Mouse (Mus musculus): ENCODE data around the gene Vmn2r29. TPM values are rescaled to one million over a fixed set of nuclear protein-coding genes. Genes with fewer than 3 reads are reported as not detected.
"Not testable (repeated sequence)": the region's sequence is repeated elsewhere in the genome, so short reads cannot be mapped to it uniquely, and the experiment has no call there.

Vmn2r29 gene
- 0.26 and 0.89 TPM in 2 replicates for polyA plus RNA-seq (2012; rRNA removed)

DNA sequence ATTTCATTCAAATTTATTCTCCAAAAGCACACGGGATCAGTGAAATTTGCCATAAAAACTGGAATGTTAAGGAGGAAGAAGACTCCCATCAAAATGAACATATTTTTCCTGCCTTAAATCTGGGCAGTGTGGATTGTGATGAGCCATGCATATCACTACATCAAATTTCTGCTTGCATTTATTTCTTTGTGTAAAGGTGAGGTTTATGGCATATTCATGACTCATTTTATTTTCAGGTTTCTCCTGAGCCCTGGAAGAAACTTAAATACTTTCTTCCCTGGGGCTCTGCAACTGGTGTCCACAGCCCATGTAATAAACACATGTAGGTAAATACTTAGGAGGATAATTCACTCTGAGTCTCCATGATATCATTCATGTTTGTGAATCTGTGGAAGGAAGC, at the start of gene Vmn2r29:
Vmn2r29 (minus strand) TSS at position 101 of the 400 bp plus-strand sequence.
- not testable (repeated sequence) for DNase-seq (ENCODE audit: low read depth)

DNA sequence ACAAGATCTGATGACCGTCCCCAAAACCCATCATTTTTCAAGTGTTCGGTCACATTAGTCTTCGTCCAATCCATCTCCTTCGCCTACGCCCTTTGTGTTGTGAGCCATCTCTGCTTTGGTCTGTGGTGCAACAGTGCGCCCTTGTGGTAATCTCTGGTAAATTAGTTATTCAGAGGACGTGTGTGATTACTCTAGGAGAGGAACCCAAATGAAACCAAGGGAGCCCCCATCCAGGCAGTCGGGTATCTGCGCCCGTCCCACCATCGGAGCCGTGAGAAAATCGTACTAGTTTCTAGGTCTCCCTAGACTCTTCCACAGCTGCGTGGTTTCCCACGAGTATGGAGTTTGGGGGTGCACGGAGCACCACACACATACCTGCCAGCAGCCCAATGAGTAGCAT, 48.5 kb upstream of the Vmn2r29 start:
- DNase-seq (ENCODE audit: low read depth) = no peak

DNA sequence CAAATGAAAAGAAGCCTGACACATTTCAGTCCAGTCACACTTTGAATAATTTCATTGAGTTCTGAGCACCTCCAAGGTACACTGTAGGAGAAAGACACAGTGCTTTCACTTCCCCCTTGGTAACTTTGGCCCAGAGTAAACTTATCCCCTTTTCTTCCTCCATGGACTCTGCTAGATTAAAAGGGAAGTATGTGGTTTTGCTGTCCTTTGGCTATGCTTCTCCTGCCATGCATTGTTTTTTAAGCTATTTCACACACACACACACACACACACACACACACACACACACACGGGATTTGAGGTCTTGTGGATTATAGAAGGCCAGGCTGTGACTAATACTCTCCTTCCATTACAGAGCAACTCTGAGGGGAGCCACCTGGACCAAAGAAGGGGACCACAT, 34.3 kb upstream of the Vmn2r29 start:
- no peak for DNase-seq (ENCODE audit: low read depth)

DNA sequence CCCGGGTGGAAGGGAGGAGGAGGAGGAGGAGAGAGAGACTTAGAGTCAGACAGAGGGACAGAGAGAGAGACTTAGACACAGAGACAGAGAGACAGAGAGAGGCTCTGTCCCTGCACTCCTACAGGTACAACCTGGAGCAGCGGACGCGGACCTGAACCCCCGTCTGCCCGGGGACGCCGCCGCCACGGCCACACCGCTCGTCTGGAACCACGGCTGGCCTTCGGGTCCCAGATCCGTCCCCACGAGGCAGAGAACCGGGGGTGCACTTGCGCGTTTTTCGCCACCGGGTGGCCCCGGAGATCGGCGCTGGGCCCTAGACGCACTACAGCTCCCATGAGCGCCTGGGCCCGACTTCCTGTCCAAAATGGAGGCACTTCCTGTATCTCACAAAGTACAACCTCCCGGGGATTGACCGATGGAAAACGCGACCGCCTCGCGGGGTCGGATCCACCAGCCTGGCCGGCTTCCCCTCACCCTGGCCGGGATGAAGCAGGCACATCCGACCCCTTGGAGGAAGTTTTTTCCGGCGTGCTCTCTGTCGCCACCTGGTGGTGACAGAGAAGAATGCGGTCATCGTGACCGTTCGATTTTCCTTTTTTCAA, 30.9 kb upstream of the Vmn2r29 start, which contains the start of gene Gm45844:
Gm45844 (minus strand) TSS at position 324 of the 602 bp plus-strand sequence.
- DNase-seq (ENCODE audit: low read depth) = not testable (repeated sequence)

DNA sequence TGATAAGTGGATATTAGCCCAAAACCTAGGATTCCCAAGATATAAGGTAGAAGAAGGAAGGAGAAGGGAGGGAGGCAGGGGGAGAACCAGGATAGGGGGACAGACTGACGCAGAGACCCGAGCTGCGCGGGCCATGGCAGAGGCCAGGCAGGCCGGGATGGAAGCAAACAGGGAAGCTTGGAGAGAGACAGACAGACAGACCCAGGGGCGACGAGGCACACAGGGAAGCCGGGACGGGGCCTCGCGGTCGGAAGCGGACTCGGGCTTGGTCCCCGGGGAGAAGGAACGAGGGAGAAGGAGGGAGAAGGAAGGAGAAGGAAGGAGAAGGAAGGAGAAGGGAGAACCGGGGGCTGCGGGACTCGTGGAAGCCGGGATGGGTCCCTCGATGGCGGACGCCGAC, 30.4 kb upstream of the Vmn2r29 start:
- not testable (repeated sequence) for DNase-seq (ENCODE audit: low read depth)

DNA sequence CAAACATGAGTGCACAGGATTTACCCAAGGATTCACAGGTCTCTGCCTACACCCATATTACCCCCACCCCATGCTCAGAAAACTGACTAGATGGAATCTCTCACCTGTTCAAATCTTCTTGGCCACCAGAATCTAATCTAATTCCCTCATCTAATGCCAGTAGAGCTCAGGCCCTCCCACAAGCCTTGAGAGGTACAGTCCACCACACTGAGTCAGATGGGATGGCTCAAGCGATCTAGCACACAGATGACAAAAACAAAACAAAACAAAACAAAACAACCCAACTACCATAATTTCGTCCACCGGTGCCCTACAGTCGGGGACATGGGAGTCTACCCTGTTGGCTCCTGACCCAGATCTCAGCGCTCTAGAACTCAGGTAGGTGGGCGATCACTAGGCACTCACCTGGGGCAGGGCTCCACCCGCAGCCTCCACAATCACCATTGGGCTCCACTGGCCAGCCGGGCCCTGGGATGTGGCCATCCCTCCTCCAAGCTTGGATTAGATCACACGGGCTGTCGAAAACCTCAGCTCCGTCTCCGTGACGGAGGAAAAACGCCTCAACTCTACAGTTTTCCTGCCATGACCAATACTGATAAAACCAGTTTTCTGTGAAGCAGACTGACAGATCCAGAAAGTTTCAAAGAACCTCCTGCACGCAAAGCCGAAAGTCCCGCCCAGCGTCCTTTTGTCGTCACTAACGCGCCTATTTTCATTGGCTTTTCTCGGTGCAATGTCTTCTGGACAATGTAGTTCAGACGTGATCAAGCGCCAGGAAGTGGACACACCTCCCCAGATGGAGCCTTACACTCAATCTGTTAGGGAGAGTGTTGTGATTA, 37.6 kb downstream of the Vmn2r29 start, which contains the start of gene Zfp772:
Zfp772 (minus strand) TSS at position 686 of the 839 bp plus-strand sequence.
- DNase-seq (ENCODE audit: low read depth) = not testable (repeated sequence)

DNA sequence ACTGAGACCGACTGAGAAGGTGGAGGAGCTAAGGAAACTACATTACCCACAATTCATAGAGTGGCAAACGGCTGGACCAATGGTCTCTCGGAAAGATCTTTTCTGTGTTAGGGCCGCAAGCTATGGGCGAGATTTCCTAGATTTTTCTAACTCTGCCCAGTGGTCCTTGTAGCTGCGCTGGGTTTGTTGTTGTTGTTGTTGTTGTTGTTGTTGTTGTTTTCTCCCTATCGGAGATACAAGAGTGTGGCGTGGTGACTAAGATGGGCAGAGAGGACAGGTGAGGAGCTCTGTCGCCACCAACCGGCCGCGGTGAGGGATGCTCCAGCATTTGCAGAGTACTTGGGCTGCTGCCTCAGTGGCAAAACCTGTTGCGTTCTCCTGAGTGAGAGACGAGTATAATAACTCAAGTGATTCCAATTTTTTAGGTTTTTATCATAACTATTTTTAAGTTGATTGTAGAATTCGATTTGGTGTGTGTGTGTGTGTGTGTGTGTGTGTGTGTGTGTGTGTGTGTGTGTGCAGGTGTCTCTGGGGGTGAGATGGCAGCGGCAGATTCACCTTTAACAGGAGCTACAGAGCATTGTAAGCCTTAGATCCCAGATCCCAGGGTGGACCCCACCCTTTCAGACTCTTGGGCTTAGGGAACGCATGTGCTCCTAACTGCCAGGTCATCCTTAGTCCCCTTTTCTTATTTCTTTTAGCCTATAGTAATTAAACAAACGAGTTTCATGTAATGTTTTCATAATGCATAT, 58.8 kb downstream of the Vmn2r29 start:
- no peak for DNase-seq (ENCODE audit: low read depth)

DNA sequence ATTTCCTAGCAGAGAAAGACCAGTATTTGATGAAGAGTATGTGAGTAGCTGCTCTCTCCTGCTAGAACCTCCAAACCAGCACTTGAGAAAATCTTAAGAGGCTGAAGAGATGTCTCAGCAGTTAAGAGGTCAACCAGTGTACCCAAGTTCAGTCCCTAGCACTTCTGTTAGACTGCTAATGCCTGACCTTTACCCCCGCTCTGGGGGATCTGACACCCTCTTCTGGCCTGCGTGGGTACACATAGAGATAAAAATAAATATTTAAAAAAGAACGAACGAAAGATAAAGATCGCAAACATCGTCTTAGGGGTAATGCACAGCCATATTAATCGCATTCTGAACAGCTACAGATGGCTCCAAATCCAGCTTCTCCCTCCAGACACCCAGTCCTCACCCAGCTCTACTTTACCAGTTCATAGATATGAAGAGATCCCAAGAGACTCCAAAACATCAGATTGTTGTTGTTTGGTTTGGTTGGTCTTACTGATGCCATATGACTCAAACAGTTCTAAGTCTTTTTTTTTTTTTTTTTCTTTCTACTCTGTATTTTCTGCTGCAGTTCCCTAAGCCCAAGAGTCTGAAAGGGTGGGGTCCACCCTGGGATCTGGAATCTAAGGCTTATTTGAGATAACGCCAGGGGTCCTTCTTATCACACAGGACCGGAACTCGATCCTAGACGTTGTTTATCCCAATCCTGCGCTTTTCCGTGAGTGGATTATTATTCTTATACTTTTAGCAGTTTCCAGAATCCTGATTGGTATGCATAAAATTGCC, 59.5 kb downstream of the Vmn2r29 start:
- DNase-seq (ENCODE audit: low read depth) = no peak

DNA sequence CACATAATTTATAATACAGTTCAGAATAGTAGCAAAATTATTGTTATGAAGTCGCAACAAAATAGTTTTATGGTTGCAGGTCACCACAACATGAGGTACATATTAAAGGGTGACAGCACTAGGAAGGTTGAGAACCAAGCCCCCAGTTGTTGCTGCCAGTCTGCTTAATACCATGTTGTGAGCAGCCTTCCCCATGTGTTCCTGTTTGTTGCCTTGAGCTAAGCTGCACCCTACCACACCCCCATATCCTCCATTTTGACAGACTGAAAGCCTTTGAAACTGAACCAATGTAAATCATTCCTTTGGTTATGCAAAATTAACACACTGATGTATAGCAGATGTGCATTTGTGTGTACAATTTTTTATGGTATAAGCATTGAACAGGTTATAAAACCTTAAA, 61.2 kb downstream of the Vmn2r29 start:
- DNase-seq (ENCODE audit: low read depth) = no peak

Other genes starting within 250 kb of the Vmn2r29 start
- gene Zfp954, start 125.8 kb downstream of the Vmn2r29 start, polyA plus RNA-seq (2012; rRNA removed) = 7.3 and 8.5 TPM in 2 replicates
- 0.14 and 0.23 TPM in 2 replicates for gene Zfp773, start 110.6 kb downstream of the Vmn2r29 start, polyA plus RNA-seq (2012; rRNA removed)
- 0.70 and 1.1 TPM in 2 replicates for gene Zfp418, start 76.0 kb downstream of the Vmn2r29 start, polyA plus RNA-seq (2012; rRNA removed)
- 2.2 TPM in 2 replicates for gene Zfp772, start 37.3 kb downstream of the Vmn2r29 start, polyA plus RNA-seq (2012; rRNA removed)
- gene Gm45844, start 31.0 kb upstream of the Vmn2r29 start, polyA plus RNA-seq (2012; rRNA removed) = 1.4 TPM in 2 replicates
- gene Clcn4, start 53.5 kb upstream of the Vmn2r29 start, polyA plus RNA-seq (2012; rRNA removed) = 30.9 and 34.8 TPM in 2 replicates
- not detected in 2 replicates for gene Vmn2r30, start 90.3 kb upstream of the Vmn2r29 start, polyA plus RNA-seq (2012; rRNA removed)
- 0.37 TPM in 1 of 2 replicates, not detected in the other for gene Gm45783, start 127.2 kb upstream of the Vmn2r29 start, polyA plus RNA-seq (2012; rRNA removed)
- not detected in 2 replicates for gene Vmn2r31, start 152.4 kb upstream of the Vmn2r29 start, polyA plus RNA-seq (2012; rRNA removed)
- not detected in 2 replicates for gene Vmn2r32, start 232.7 kb upstream of the Vmn2r29 start, polyA plus RNA-seq (2012; rRNA removed)

All from gonadal fat pad, adult 2 months (tissue).